Mouse (Mus musculus) left cerebral cortex, adult 6 months (tissue): ENCODE data around the gene 1700021F07Rik. TPM values are rescaled to one million over a fixed set of nuclear protein-coding genes. Genes with fewer than 3 reads are reported as not detected.

Experiments used
- long read RNA-seq, 2 experiments: library from polyadenylated mRNA; unstranded; transcript quantifications; one replicate each; pipeline ENCODE4 v2.0.0; 2019 to 2020
- polyA plus RNA-seq: library from polyadenylated mRNA; unstranded; fragments of <200 nt; fragmentation: Nextera tagmentation; gene quantifications from 2 replicates; pipeline ENCODE4 v1.2.3, GENCODE M21; 2021

Gene 1700021F07Rik
- not detected in 2 replicates for polyA plus RNA-seq
- long read RNA-seq, experiment 1: 0 reads
- long read RNA-seq, experiment 2: 0 reads

DNA sequence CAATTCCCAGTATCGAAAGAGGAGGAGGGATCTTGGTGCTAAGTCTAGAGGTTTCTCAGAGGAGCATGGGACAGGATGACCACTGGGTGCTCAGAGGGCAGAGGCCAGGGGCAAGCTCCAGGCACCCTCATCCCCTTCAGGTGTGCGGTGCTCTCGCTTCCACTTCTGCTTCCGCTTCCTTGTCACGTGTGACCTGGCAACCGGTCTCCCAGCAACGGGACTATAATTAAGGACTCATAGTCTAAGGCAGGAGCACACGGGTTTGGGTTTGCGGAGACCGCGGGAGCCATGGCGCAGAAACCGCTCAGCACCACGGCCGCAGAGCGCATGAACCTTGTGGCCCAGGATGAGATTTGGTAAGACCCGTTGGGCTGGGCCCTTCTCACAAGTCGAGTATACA is at the start of gene 1700021F07Rik:
Gene 1700021F07Rik, plus strand, starts transcription at position 211 of the 400 bp plus-strand sequence.

Other genes with a start within 250 kb of the 1700021F07Rik start
- 10.1 and 15.3 TPM in 2 replicates for gene Pmepa1, start 246.1 kb upstream of the 1700021F07Rik start, polyA plus RNA-seq
- not detected in 2 replicates for gene Ankrd60, start 55.8 kb downstream of the 1700021F07Rik start, polyA plus RNA-seq
- gene Rab22a, start 137.2 kb downstream of the 1700021F07Rik start, polyA plus RNA-seq: 4.2 and 18.2 TPM in 2 replicates
- gene 1700010B08Rik, start 196.8 kb downstream of the 1700021F07Rik start, polyA plus RNA-seq: not detected in 2 replicates
- 5.2 and 8.9 TPM in 2 replicates for gene Vapb, start 214.9 kb downstream of the 1700021F07Rik start, polyA plus RNA-seq